Mouse (Mus musculus) CD4-positive helper T cell, adult 2 months (primary cell): ENCODE data around the gene Xaf1.

Source experiments
- DNase-seq: peaks from one replicate; pipeline ENCODE4 v3.0.0-alpha.2; 2012; ENCODE audit warnings: low read depth, missing footprints, low spot score

Xaf1 gene

GRCm38 (mm10) chr11:72301334-72301733 is at the start of gene Xaf1:
Xaf1 (plus strand) TSS chr11:72301629.
- DNase-seq = peak; percentile 77

GRCm38 (mm10) chr11:72255629-72256028 is 45.8 kb upstream of the Xaf1 start:
- DNase-seq = no peak

GRCm38 (mm10) chr11:72256441-72256840 is 45.0 kb upstream of the Xaf1 start:
- no peak for DNase-seq

- DNase-seq = no peak
These were observed 35.9 kb upstream of the Xaf1 start for GRCm38 (mm10) chr11:72265483-72265882.

GRCm38 (mm10) chr11:72266207-72266959 is 35.0 kb upstream of the Xaf1 start:
- peak; percentile 30 for DNase-seq

GRCm38 (mm10) chr11:72266960-72267560 is 34.4 kb upstream of the Xaf1 start, which contains the start of gene Slc13a5:
Slc13a5 (minus strand) TSS chr11:72267222.
- no peak for DNase-seq

- DNase-seq = no peak
These were observed 29.7 kb upstream of the Xaf1 start for GRCm38 (mm10) chr11:72271761-72272160.

GRCm38 (mm10) chr11:72273341-72273740 is 28.1 kb upstream of the Xaf1 start:
- DNase-seq = no peak

- DNase-seq = no peak
These were observed 20.1 kb upstream of the Xaf1 start for GRCm38 (mm10) chr11:72281143-72281851.

- no peak for DNase-seq
These were observed 19.5 kb upstream of the Xaf1 start for GRCm38 (mm10) chr11:72281852-72282400.

- DNase-seq = no peak
These were observed 17.8 kb upstream of the Xaf1 start for GRCm38 (mm10) chr11:72283486-72284224.

- no peak for DNase-seq
These were observed 16.8 kb upstream of the Xaf1 start for GRCm38 (mm10) chr11:72284532-72285182.

- DNase-seq = no peak
These were observed 15.4 kb upstream of the Xaf1 start for GRCm38 (mm10) chr11:72285971-72286480.

- DNase-seq = no peak
These were observed 14.8 kb upstream of the Xaf1 start for GRCm38 (mm10) chr11:72286651-72287050.

- DNase-seq = no peak
These were observed 14.3 kb upstream of the Xaf1 start for GRCm38 (mm10) chr11:72287126-72287525.

GRCm38 (mm10) chr11:72287543-72287942 is 13.9 kb upstream of the Xaf1 start:
- no peak for DNase-seq

- DNase-seq = no peak
These were observed 8.3 kb upstream of the Xaf1 start for GRCm38 (mm10) chr11:72293116-72293515.

- peak; percentile 13 for DNase-seq
These were observed 801 bp downstream of the Xaf1 start for GRCm38 (mm10) chr11:72302230-72302629.

- DNase-seq = no peak
These were observed 6.0 kb downstream of the Xaf1 start for GRCm38 (mm10) chr11:72307461-72307860.

- DNase-seq = no peak
These were observed 7.6 kb downstream of the Xaf1 start for GRCm38 (mm10) chr11:72308982-72309381.

- no peak for DNase-seq
These were observed 9.1 kb downstream of the Xaf1 start for GRCm38 (mm10) chr11:72310491-72310890.
